Mouse (Mus musculus) heart, embryonic 16.5 days (tissue): Measurements from ENCODE around the gene Ddi1. TPM values are rescaled to one million over a fixed set of nuclear protein-coding genes. Genes with fewer than 3 reads are reported as not detected.

ENCODE experiments used
- polyA plus RNA-seq: library from polyadenylated mRNA; unstranded; fragments of >200 nt; fragmentation: Nextera tagmentation; extraction: Ambion mirVana; gene quantifications from 2 replicates; pipeline ENCODE4 v1.2.1, GENCODE M21; 2015

Gene Ddi1
- polyA plus RNA-seq, 1 experiment from 2014 or later, result 0.07 TPM

Other genes with a start within 250 kb of the Ddi1 start
- 7.3 and 8.0 TPM in 2 replicates for gene Pdgfd, start 101.3 kb downstream of the Ddi1 start, polyA plus RNA-seq